Mouse (Mus musculus) retina, postnatal 1 day (tissue): ENCODE results near the gene Fip1l1.

Experiments
- DNase-seq: peaks from one replicate; pipeline ENCODE4 v3.0.0-alpha.2; 2012

The Fip1l1 gene

GRCm38 (mm10) chr5:74535240-74536021 lies at the start of gene Fip1l1:
Gene Fip1l1 (plus strand): TSS chr5:74535449.
- DNase-seq, result peak; percentile 96

DNA sequence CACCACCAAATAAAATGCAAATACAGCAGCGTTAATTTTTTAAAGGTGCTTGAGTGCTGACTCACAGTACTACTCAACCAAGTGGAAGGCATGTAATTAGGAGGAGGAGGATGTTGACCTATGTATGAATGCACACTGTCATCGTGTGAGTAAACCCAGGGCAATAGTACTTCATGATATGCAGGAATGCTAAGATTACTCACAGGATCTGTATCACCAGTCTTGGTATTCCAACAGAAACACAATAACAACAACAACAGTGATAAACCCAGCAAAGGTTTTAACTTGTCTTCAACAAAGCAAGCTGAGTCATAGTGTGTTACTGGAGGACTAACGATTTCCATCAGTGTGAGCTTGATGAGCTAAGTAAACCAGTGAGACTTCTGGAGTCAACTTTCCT lies 42.5 kb upstream of the Fip1l1 start:
- no peak for DNase-seq

DNA sequence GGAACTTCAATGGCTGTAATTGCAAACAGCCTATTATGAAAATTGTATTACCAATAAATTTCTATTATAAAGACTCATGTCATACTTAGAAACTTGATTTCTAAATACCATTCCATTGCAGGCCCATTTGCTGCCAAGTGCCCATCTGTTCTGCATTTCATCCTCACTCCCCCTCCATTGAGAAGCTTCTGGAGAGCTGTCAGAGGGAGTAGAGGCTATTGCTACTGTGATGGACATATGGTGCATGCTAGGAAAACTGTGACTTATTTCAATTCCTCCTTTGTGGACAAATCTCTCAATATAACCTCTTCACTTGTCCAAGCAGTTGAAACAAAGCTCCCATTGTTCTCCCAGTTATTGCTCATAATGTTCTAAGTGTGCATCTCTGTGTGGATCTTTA lies 23.6 kb upstream of the Fip1l1 start:
- DNase-seq, result peak; percentile 10

DNA sequence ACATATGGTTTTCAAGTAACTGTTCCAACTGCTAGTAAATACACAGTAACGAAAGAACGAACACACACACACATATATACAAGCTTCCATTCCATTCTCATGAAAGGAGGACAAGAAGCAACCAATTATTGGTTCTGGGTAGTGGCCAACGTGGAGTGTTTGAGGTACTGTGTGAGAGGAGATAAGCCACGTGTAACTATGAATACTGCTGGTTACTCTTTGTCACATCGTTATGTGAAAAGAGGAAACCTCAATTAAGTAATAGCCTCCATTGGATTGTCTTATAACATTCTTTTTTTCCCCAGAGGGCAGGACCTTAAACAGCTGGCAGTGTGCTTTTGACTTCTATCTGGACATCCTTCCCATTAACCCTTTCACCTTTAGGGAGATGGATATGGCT lies 8.2 kb upstream of the Fip1l1 start:
- DNase-seq, result no peak

GRCm38 (mm10) chr5:74530785-74531184 lies 4.5 kb upstream of the Fip1l1 start:
- no peak for DNase-seq

GRCm38 (mm10) chr5:74531630-74532280 lies 3.5 kb upstream of the Fip1l1 start, which contains the start of gene Scfd2:
Gene Scfd2 (minus strand): TSS chr5:74531759.
- DNase-seq, result peak; percentile 97

GRCm38 (mm10) chr5:74536180-74536947 lies 1.1 kb downstream of the Fip1l1 start:
- no peak for DNase-seq

DNA sequence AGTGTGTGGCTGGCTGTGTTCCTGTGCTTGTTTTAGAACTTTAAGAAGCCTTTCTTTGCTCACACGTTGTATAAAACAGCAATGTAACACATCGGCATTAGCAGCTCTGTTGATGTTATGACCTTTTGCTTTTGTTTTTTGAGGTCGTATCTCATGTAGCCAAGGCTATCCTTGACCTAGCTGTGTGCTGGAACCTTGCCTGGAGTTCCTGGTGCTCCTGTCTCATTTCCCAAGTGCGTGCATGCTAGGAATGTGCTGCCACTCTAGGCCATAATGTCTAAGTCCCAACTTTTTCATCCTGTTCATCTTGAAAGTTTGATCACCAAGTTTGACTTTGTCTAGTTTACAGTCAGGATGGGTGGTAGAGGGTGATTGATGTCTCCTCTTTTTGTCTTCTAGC lies 10.4 kb downstream of the Fip1l1 start:
- DNase-seq, result no peak

- no peak for DNase-seq
Measured at GRCm38 (mm10) chr5:74549566-74549965, 14.3 kb downstream of the Fip1l1 start.

DNA sequence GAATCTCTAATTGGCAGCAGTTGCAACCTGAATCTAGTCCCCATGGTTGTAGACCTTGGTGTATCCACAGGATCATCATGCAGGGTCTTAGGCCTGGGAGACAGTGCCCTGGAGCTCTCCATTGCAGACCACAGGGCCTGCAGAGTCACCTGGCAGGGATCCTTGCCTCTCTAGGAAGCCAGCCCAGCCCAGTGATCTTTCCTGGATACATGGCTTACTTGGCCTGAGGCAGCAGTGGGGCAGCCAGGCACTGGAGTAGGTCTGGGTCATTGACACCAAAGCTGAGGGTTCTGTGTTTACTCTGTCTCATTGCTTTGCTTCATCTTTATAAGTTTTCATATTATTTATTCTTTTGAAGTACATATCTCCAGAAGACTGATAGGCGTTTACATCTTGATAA lies 25.9 kb downstream of the Fip1l1 start:
- no peak for DNase-seq

GRCm38 (mm10) chr5:74571767-74572166 lies 36.5 kb downstream of the Fip1l1 start:
- DNase-seq, result no peak

DNA sequence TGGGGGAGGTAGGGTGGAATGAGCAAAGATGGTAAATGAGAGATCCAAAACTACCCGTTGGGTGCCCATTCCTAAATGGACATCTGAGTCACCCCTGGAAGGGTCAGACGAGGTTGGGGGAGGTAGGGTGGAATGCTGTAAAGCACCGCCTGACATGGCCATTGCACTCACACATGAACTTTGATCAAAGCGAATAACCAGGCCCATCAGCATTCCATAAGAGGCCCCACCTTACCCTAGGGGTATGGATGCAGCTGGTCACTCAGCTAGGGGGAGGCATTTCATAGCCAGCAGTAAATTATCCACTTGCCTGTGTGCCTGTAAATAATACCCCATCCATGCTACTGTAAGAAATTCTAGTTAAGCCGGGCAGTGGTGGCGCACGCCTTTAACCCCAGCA lies 53.9 kb downstream of the Fip1l1 start:
- no peak for DNase-seq

DNA sequence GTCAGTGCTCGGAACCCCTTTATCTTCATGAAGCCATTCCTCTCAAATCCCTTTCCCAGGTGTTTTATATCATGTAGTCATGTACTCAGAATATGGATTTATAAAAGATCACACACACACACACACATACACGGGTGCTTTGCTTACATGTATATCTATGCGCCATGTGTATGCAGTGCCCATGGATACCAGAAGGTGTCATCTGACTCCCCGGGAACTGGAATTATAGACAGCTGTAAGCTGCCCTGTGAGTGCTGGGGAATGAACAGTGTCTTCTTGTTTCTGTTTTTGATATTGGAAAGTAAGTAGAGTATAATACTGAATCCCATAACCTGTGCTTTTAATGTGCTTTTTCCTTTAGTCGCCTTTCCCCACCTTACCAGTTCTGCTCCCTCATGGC lies 56.2 kb downstream of the Fip1l1 start:
- no peak for DNase-seq

DNA sequence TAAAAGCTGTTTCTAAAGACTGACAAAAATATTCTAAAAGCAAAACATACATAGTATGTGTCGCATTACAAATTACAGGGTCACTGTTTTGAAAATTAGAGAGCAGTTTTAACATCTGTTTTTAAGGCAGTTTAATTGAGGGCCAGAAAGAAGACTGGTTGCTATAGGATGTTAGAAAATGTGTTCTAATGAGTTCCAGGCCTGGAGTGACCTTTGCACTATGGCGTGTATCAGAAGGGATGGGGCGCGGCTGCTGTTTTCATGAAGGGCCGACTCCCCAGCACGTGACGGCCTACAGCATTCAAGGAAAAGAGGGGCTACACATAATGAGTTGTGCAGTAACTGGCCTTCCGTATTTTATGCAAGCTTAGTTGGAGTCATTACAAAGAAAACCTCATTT lies 57.9 kb downstream of the Fip1l1 start:
- DNase-seq, result no peak

DNA sequence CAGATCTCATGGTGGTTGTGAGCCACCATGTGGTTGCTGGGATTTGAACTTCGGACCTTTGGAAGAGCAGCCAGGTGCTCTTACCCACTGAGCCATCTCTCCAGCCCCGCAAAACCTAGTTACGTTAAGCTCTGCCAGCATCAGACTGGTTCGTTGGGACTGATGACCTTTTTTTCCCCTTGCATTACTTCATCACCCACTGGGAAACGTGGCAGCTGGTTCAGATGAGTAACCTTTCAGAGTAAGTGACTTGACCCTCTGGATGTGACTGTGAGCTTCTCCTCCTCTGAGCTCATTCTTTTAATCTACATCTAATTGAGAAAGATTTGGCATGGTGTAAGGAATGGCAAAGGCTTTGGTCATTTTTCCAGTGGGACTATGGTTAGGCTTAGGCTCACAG lies 64.8 kb downstream of the Fip1l1 start:
- DNase-seq, result no peak

DNA sequence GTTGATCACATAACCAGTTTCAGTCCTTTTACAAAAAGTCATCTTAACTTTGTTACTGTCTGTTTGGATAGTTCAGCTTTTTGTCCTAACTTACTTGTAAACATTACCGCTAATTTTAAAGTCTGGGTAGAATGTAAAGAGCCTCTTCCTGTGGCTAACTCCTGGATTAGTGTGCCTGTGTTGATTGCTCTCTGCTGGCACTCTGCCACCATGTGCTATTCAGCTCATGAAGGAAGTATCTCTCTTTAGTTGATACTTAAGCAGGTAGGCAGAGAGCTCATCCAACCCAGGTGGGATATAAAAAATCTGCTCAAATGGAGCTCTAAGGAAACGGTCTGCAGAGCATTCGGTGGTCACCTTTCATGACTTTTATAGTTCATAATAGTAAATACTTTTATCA lies 65.9 kb downstream of the Fip1l1 start:
- no peak for DNase-seq

- no peak for DNase-seq
Measured at GRCm38 (mm10) chr5:74601965-74602364, 66.7 kb downstream of the Fip1l1 start.

DNA sequence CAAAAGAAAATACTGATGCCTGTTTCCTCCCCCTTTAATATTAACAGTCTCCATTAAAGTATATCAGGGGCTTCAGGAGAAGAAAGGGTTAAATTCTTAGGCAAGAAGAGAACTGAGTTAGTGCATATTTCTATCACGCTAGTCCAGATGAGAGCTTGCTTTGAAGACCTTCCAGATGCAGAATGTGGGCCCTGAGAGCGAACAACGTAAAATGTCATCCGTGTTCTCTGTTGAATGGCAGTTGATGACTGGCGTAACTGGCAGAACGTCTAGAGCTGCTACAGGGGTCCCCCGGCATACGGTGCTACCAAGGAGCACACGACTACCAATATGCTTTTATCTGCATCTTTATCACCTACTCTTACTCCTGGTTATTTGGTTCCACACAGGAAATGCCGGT lies 67.1 kb downstream of the Fip1l1 start:
- no peak for DNase-seq

- DNase-seq, result no peak
Measured at GRCm38 (mm10) chr5:74603306-74603705, 68.1 kb downstream of the Fip1l1 start.

DNA sequence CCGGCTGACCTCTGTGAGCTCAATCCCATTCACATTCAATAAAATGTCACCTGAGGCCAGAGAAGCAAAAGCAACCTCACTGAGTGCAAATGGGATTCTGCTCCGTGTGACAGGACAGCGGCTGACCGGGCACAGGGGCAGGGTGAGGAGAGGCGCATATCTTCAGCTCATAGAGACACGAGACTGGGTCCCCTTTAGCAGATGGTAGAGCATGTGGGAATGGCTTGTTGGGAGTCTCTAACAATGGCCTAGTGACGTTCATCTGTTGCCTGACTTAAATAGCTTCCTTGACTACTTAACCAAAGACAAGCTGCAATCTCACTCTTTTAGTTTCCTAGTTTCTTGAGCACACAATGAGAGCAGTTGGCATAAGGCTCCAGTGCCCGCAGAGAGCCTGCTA lies 71.0 kb downstream of the Fip1l1 start:
- no peak for DNase-seq

GRCm38 (mm10) chr5:74610511-74610910 lies 75.3 kb downstream of the Fip1l1 start:
- no peak for DNase-seq

DNA sequence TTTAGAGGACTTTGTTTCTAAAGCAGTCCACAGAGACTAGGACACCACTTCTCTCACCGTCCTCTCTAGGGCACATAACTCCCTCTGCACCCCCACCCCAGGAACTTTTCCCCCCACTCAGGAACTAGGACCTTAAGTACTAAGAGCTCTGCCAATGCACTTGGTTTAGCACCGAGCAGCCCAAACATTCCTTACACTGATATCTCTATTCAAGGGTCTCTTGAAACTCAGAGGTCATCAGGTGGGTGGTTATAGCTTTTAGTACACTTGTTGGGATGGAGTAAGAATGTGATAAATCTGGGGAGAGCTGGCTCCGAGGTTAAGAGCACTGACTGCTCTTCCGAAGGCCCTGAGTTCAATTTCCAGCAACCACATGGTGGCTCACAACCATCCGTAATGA lies 77.5 kb downstream of the Fip1l1 start:
- no peak for DNase-seq

DNA sequence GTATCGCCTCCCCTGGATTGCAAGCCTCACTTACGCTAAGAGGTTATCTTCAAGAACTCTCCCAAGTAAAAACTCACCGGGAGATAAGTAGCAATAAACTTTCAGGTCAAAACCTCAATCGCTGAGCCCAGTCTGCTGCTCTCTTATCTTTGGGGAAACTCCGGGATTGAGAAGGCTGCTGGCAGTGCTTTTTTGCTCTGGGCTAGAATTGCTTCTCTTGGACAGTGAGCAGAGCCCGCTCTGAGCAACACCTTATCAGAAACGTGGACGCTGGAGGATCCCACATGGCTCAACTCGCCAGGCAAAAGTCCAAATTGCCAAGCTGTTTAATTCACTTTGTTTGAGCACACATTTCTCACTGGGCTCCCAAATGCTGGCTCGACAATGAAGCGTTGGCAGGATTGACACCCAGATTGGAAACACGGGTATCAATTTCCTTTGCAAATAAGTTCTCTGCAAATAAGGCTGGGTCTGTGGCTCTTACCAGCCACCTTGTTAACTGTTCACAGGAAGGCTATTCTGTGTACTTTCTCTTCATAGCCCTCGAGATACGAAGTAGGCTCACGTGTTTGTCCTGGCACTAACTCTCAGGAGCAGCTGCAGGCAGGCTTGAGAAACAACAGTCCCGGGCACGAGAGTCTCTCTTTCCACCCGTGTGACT lies 78.4 kb downstream of the Fip1l1 start:
- DNase-seq, result no peak
